Mouse (Mus musculus): Measurements from ENCODE around the gene Gm9964. TPM values are rescaled to one million over a fixed set of nuclear protein-coding genes. Genes with fewer than 3 reads are reported as not detected.
"Not testable (repeated sequence)": the region's sequence is repeated elsewhere in the genome, so short reads cannot be mapped to it uniquely, and the experiment has no call there.

The Gm9964 gene
- polyA plus RNA-seq, 1 experiment from 2014 or later: not detected

DNA sequence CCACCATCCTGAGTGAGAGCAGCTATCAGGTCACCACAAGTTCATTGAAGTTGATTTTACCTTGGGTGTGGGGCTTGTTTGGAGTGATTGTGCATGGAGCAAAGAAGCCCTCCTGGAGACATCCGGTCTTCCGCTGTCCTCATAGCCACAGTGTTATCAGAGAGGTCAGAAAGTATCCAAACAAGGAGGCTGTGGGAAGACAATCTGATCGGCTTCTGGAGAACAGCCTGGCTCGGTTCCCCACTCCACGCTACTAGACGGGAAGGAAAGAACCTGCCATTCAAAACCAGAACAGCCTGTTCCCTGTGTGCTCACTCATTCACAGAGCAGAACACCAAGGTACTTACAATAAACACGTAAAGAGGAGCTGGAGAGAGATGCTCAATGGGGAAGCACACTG, 23.1 kb upstream of the Gm9964 start:
- ATAC-seq: no peak
- 56% methylated on average over 7 of the region's 7 CpGs for WGBS (ENCODE audit: insufficient replicate concordance)

DNA sequence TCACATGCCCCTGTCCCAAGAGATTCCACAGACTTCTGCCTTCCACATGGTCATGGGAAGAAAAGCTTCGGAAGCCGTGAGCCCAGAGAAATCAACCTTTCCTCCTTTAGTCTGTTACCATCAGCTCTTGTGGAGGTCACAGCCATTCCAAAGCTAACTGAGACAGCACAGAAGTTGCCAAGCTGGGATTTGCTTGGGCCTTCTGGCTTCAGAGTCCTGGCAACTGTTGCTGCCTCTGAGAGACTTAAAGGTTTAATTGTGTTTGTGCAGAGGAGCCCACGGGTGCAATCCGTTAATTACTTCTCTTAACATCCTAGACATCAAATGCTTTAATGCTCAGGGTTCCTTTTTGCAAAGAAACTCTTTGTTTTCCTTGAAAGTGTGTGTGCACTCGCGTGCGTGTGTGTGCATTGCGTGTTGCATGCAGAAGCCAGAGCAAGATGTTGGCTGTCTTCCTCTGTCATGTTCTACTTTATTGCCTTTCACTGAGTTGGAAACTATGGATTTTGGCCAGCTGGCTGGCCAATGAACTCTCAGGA, 20.2 kb upstream of the Gm9964 start:
- Histone ChIP-seq H3K36me3 (no peaks in the 10 kb centered on the region), H3K4me1 (no peaks in the 10 kb centered on the region), H3K27ac (no peak overlapping the region), H3K9ac (no peak overlapping the region), H3K4me3 (no peak overlapping the region), H3K4me2 (no peak overlapping the region), H3K27me3 (replicated peaks) (no peaks in the 10 kb centered on the region), H3K9me3 (replicated peaks) (no peaks in the 10 kb centered on the region)
- no peak for ATAC-seq
- 83% methylated on average over 8 of the region's 8 CpGs for WGBS (ENCODE audit: insufficient replicate concordance)

More for the DNA sequence above, 23.1 kb upstream of the Gm9964 start:
- H3K9ac ChIP-seq: no peak overlapping the region
- H3K9me3 ChIP-seq (replicated peaks): no peaks in the 10 kb centered on the region
- H3K4me2 ChIP-seq: no peak overlapping the region
- H3K4me1 ChIP-seq: no peaks in the 10 kb centered on the region
- H3K27me3 ChIP-seq (replicated peaks): no peaks in the 10 kb centered on the region
- no peak overlapping the region for H3K27ac ChIP-seq
- no peak overlapping the region for H3K4me3 ChIP-seq
- H3K36me3 ChIP-seq: no peaks in the 10 kb centered on the region

DNA sequence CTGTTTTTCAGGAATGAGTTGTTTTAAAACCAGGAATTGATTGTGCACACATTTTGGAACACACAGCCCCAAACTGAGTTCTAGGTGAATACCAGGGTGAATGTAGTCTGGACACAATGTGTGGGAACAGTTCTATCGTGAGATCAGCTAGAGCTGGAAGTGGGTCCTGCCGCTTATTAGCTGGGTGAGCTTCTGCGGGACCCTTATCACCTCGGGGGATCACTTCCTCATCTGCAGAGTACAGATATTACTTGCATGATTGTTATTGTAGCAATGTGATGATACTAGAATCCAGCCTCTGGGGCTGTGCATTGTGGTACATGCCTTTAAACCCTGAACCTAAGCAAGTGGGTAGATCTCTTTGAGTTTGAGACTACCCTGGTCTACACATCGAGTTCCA, 13.8 kb upstream of the Gm9964 start:
- Histone ChIP-seq H3K4me1 (peaks cover 30% of the 10 kb centered on the region), H3K36me3 (no peaks in the 10 kb centered on the region), H3K4me3 (no peak overlapping the region), H3K27me3 (replicated peaks) (no peaks in the 10 kb centered on the region), H3K9me3 (replicated peaks) (no peaks in the 10 kb centered on the region), H3K27ac (no peak overlapping the region), H3K9ac (no peak overlapping the region), H3K4me2 (no peak overlapping the region)
- WGBS (ENCODE audit: insufficient replicate concordance): 26% methylated on average over 5 of the region's 5 CpGs
- no peak for ATAC-seq

GRCm38 (mm10) chr11:79307560-79308200, 11.0 kb upstream of the Gm9964 start:
- Histone ChIP-seq H3K36me3 (no peaks in the 10 kb centered on the region), H3K4me3 (no peak overlapping the region), H3K9ac (no peak overlapping the region), H3K27ac (peak overlapping the region; percentile 63), H3K27me3 (replicated peaks) (no peaks in the 10 kb centered on the region), H3K4me2 (no peak overlapping the region), H3K4me1 (peaks cover 34% of the 10 kb centered on the region), H3K9me3 (replicated peaks) (no peaks in the 10 kb centered on the region)
- no peak for ATAC-seq
- 44% methylated on average over 9 of the region's 9 CpGs for WGBS (ENCODE audit: insufficient replicate concordance)

GRCm38 (mm10) chr11:79306996-79307395, 10.3 kb upstream of the Gm9964 start:
- peak overlapping the region; percentile 30 for H3K4me2 ChIP-seq
- WGBS (ENCODE audit: insufficient replicate concordance): 6% methylated on average over 10 of the region's 10 CpGs
- H3K4me1 ChIP-seq: peaks cover 34% of the 10 kb centered on the region
- H3K9me3 ChIP-seq (replicated peaks): no peaks in the 10 kb centered on the region
- H3K4me3 ChIP-seq: no peak overlapping the region
- no peak overlapping the region for H3K9ac ChIP-seq
- peak overlapping the region; percentile 63 for H3K27ac ChIP-seq
- peak; percentile 32; the same call in 1 of the 2 replicates for ATAC-seq
- no peaks in the 10 kb centered on the region for H3K36me3 ChIP-seq
- no peaks in the 10 kb centered on the region for H3K27me3 ChIP-seq (replicated peaks)

DNA sequence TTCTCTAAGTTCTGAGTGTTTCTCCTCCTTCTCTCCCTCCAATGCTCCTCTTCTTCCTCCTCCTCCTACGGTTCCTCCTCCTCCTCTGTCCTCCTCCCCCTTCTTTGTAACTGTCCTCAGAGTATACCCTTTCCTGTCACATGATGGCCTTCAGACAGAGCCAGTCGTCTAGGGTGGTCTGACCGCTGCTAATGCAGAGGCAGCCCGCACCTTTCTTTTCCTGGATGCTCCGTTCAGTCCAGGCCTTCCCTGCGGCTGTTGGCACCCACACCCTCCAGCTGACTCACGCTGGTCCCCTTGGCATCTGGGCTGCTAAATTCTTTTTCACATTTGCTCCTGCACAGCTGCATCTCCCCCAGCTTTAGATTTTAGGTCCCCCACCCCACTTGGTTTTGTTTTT, 9.8 kb upstream of the Gm9964 start:
- Histone ChIP-seq H3K9me3 (replicated peaks) (no peaks in the 10 kb centered on the region), H3K36me3 (no peaks in the 10 kb centered on the region), H3K9ac (no peak overlapping the region), H3K4me1 (peaks cover 34% of the 10 kb centered on the region), H3K4me2 (peak overlapping the region; percentile 30), H3K4me3 (no peak overlapping the region), H3K27ac (peak overlapping the region; percentile 63), H3K27me3 (replicated peaks) (no peaks in the 10 kb centered on the region)
- WGBS (ENCODE audit: insufficient replicate concordance): 25% methylated on average over 7 of the region's 7 CpGs
- no peak for ATAC-seq

GRCm38 (mm10) chr11:79305697-79306340, 9.1 kb upstream of the Gm9964 start:
- peak overlapping the region; percentile 63 for H3K27ac ChIP-seq
- H3K4me1 ChIP-seq: peaks cover 33% of the 10 kb centered on the region
- H3K9ac ChIP-seq: no peak overlapping the region
- no peaks in the 10 kb centered on the region for H3K27me3 ChIP-seq (replicated peaks)
- ATAC-seq: no peak
- no peaks in the 10 kb centered on the region for H3K36me3 ChIP-seq
- H3K4me3 ChIP-seq: no peak overlapping the region
- WGBS (ENCODE audit: insufficient replicate concordance): 23% methylated on average over 9 of the region's 9 CpGs
- no peaks in the 10 kb centered on the region for H3K9me3 ChIP-seq (replicated peaks)
- no peak overlapping the region for H3K4me2 ChIP-seq

DNA sequence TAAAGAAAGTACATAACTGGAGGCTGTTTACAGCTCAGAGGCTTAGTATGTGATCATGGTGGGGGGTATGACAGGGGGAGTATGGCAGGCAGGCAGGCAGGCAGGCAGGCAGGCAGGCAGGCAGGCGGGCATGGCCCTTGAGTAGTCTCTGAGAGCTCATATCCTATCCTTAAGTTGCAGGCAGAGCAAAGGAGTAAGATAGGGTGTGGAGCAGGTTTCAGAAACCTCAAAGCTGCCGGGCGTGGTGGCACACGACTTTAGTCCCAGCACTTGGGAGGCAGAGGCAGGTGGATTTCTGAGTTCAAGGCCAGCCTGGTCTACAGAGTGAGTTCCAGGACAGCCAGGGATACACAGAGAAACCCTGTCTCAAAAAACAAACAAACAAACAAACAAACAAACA, 7.5 kb upstream of the Gm9964 start:
- H3K27me3 ChIP-seq (replicated peaks); H3K9ac ChIP-seq; H3K9me3 ChIP-seq (replicated peaks); H3K4me3 ChIP-seq; ATAC-seq; H3K36me3 ChIP-seq; H3K4me2 ChIP-seq; H3K27ac ChIP-seq: not testable (repeated sequence)
- H3K4me1 ChIP-seq: peaks cover 30% of the 10 kb centered on the region
- WGBS (ENCODE audit: insufficient replicate concordance): 33% methylated on average over 4 of the region's 4 CpGs

- Histone ChIP-seq H3K4me2 (no peak overlapping the region), H3K27ac (no peak overlapping the region), H3K9ac (no peak overlapping the region), H3K4me3 (no peak overlapping the region), H3K27me3 (replicated peaks) (no peaks in the 10 kb centered on the region), H3K36me3 (no peaks in the 10 kb centered on the region), H3K4me1 (peaks cover 28% of the 10 kb centered on the region), H3K9me3 (replicated peaks) (no peaks in the 10 kb centered on the region)
- no peak for ATAC-seq
- 74% methylated on average over 6 of the region's 6 CpGs for WGBS (ENCODE audit: insufficient replicate concordance)
Observed at GRCm38 (mm10) chr11:79303109-79303508, 6.4 kb upstream of the Gm9964 start.

GRCm38 (mm10) chr11:79299719-79300431, 3.2 kb upstream of the Gm9964 start:
- 59% methylated on average over 9 of the region's 9 CpGs for WGBS (ENCODE audit: insufficient replicate concordance)

DNA sequence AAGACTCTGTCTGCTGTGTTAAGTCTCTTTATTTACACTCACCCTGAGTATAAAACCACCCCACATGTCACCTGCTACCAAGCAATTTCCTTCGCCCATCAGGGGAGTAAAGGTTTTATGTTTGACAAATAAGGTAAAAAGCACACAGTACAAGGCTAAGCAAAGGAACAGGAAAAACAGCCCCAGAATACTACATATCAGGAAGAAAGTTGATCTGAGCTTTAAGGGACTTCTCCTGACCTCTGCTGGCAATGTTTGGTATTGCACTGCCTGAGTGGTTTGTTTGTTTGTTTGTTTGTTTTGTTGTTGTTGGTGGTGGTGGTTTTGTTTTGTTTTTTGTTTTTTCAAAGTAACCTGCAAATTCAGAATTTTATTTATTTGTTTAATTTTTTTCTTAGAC, 539 bp downstream of the Gm9964 start:
- Histone ChIP-seq H3K27me3 (replicated peaks) (no peaks in the 10 kb centered on the region), H3K9me3 (replicated peaks) (no peaks in the 10 kb centered on the region), H3K4me3 (no peak overlapping the region), H3K9ac (no peak overlapping the region), H3K4me2 (no peak overlapping the region), H3K4me1 (0 out of 2 replicates have a peak, but pooled peaks cover 3% of the 10 kb centered on the region), H3K36me3 (no peaks in the 10 kb centered on the region), H3K27ac (no peak overlapping the region)
- 14% methylated on average over 1 of the region's 1 CpGs for WGBS (ENCODE audit: insufficient replicate concordance)
- no peak for ATAC-seq

More at GRCm38 (mm10) chr11:79299719-79300431, 3.2 kb upstream of the Gm9964 start:
- no peak for ATAC-seq
- no peaks in the 10 kb centered on the region for H3K36me3 ChIP-seq
- no peak overlapping the region for H3K27ac ChIP-seq
- H3K9me3 ChIP-seq (replicated peaks): no peaks in the 10 kb centered on the region
- H3K4me1 ChIP-seq: 0 out of 2 replicates have a peak, but pooled peaks cover 3% of the 10 kb centered on the region
- no peak overlapping the region for H3K4me3 ChIP-seq
- H3K27me3 ChIP-seq (replicated peaks): no peaks in the 10 kb centered on the region
- H3K9ac ChIP-seq: no peak overlapping the region
- H3K4me2 ChIP-seq: no peak overlapping the region

- H3K4me2 ChIP-seq: no peak overlapping the region
- no peaks in the 10 kb centered on the region for H3K9me3 ChIP-seq (replicated peaks)
- no peaks in the 10 kb centered on the region for H3K27me3 ChIP-seq (replicated peaks)
- no peak for ATAC-seq
- H3K36me3 ChIP-seq: no peaks in the 10 kb centered on the region
- no peak overlapping the region for H3K9ac ChIP-seq
- H3K4me3 ChIP-seq: no peak overlapping the region
- no peak overlapping the region for H3K27ac ChIP-seq
- 30% methylated on average over 1 of the region's 1 CpGs for WGBS (ENCODE audit: insufficient replicate concordance)
- H3K4me1 ChIP-seq: 0 out of 2 replicates have a peak, but pooled peaks cover 3% of the 10 kb centered on the region
Observed at GRCm38 (mm10) chr11:79293971-79294370, 2.7 kb downstream of the Gm9964 start.
